Mouse (Mus musculus): ENCODE measurements at regions not wholly inside any gene's neighbourhood (a gene's known extent, or its start where the extent isn't known, plus 50 kb on each side); places are given as distances from the start of the nearest gene placed in this dataset.

GRCm38 (mm10) chr10:19140628-19141027, 125.2 kb upstream of the Tnfaip3 start:
- no peak for ATAC-seq (ENCODE audit: low TSS enrichment)

GRCm38 (mm10) chr10:19139234-19139633, 123.8 kb upstream of the Tnfaip3 start:
- no peak for ATAC-seq (ENCODE audit: low TSS enrichment)

- ATAC-seq (ENCODE audit: low TSS enrichment) = no peak
These were observed 122.8 kb upstream of the Tnfaip3 start for GRCm38 (mm10) chr10:19138258-19138657.

GRCm38 (mm10) chr10:19127581-19128291, 112.3 kb upstream of the Tnfaip3 start:
- no peak for ATAC-seq (ENCODE audit: low TSS enrichment)

GRCm38 (mm10) chr10:19126922-19127321, 111.5 kb upstream of the Tnfaip3 start:
- ATAC-seq (ENCODE audit: low TSS enrichment) = no peak

GRCm38 (mm10) chr10:19126438-19126837, 111.0 kb upstream of the Tnfaip3 start:
- ATAC-seq (ENCODE audit: low TSS enrichment) = no peak

GRCm38 (mm10) chr10:19123691-19124090, 108.2 kb upstream of the Tnfaip3 start:
- ATAC-seq (ENCODE audit: low TSS enrichment) = no peak

- ATAC-seq (ENCODE audit: low TSS enrichment) = peak; percentile 98
These were observed 106.8 kb upstream of the Tnfaip3 start for GRCm38 (mm10) chr10:19122221-19122620.

GRCm38 (mm10) chr10:19119281-19120049, 104.0 kb upstream of the Tnfaip3 start:
- ATAC-seq (ENCODE audit: low TSS enrichment) = no peak

GRCm38 (mm10) chr10:19118569-19119280, 103.3 kb upstream of the Tnfaip3 start:
- no peak for ATAC-seq (ENCODE audit: low TSS enrichment)

- ATAC-seq (ENCODE audit: low TSS enrichment) = no peak
These were observed 101.7 kb upstream of the Tnfaip3 start for GRCm38 (mm10) chr10:19117071-19117605.

- ATAC-seq (ENCODE audit: low TSS enrichment) = no peak
These were observed 97.0 kb upstream of the Tnfaip3 start for GRCm38 (mm10) chr10:19112459-19112858.

GRCm38 (mm10) chr10:19105231-19105681, 89.8 kb upstream of the Tnfaip3 start:
- no peak; the same call in 1 of the 2 replicates for ATAC-seq (ENCODE audit: low TSS enrichment)

GRCm38 (mm10) chr10:19104671-19105203, 89.3 kb upstream of the Tnfaip3 start:
- ATAC-seq (ENCODE audit: low TSS enrichment) = no peak

GRCm38 (mm10) chr10:19099369-19100285, 84.2 kb upstream of the Tnfaip3 start:
- ATAC-seq (ENCODE audit: low TSS enrichment) = no peak

- ATAC-seq (ENCODE audit: low TSS enrichment) = 0 out of 2 replicates have a peak, but pooled peaks have one; percentile 63
These were observed 78.8 kb upstream of the Tnfaip3 start for GRCm38 (mm10) chr10:19094297-19094696.

- no peak for ATAC-seq (ENCODE audit: low TSS enrichment)
These were observed 78.2 kb upstream of the Tnfaip3 start for GRCm38 (mm10) chr10:19093689-19094088.

GRCm38 (mm10) chr10:19091949-19092348, 76.5 kb upstream of the Tnfaip3 start:
- peak; percentile 83 for ATAC-seq (ENCODE audit: low TSS enrichment)

GRCm38 (mm10) chr10:19091110-19091509, 75.7 kb upstream of the Tnfaip3 start:
- ATAC-seq (ENCODE audit: low TSS enrichment) = peak; percentile 55

- ATAC-seq (ENCODE audit: low TSS enrichment) = no peak
These were observed 71.5 kb upstream of the Tnfaip3 start for GRCm38 (mm10) chr10:19086995-19087394.

GRCm38 (mm10) chr10:19082136-19082535, 66.7 kb upstream of the Tnfaip3 start:
- ATAC-seq (ENCODE audit: low TSS enrichment) = no peak
